Mouse (Mus musculus) skeletal muscle tissue, adult 2 months (tissue): Measurements from ENCODE around the gene Gon4l.
"Not testable (repeated sequence)": the region's sequence is repeated elsewhere in the genome, so short reads cannot be mapped to it uniquely, and the experiment has no call there.

Source experiments
- DNase-seq: peaks from one replicate; pipeline ENCODE4 v3.0.0-alpha.2; 2012; ENCODE audit warnings: low read depth, low spot score

The Gon4l gene

GRCm38 (mm10) chr3:88834951-88835491, at the start of gene Gon4l:
Gene Gon4l (plus strand): TSS chr3:88835231.
- peak; percentile 13 for DNase-seq

- DNase-seq: not testable (repeated sequence)
Measured at GRCm38 (mm10) chr3:88786323-88786722, 48.7 kb upstream of the Gon4l start.

- DNase-seq: not testable (repeated sequence)
Measured at GRCm38 (mm10) chr3:88786805-88787204, 48.2 kb upstream of the Gon4l start.

- DNase-seq: not testable (repeated sequence)
Measured at GRCm38 (mm10) chr3:88788033-88788432, 47.0 kb upstream of the Gon4l start.

- DNase-seq: not testable (repeated sequence)
Measured at GRCm38 (mm10) chr3:88797507-88797906, 37.5 kb upstream of the Gon4l start.

- no peak for DNase-seq
Measured at GRCm38 (mm10) chr3:88803910-88804540, 31.0 kb upstream of the Gon4l start.

- DNase-seq: no peak
Measured at GRCm38 (mm10) chr3:88825710-88826109, 9.3 kb upstream of the Gon4l start.

GRCm38 (mm10) chr3:88827231-88827630, 7.8 kb upstream of the Gon4l start:
- no peak for DNase-seq

GRCm38 (mm10) chr3:88831177-88832121, 3.6 kb upstream of the Gon4l start:
- peak; percentile 9 for DNase-seq

- DNase-seq: peak; percentile 32
Measured at GRCm38 (mm10) chr3:88832388-88832787, 2.6 kb upstream of the Gon4l start.

GRCm38 (mm10) chr3:88849172-88849571, 14.1 kb downstream of the Gon4l start:
- no peak for DNase-seq

- DNase-seq: no peak
Measured at GRCm38 (mm10) chr3:88855837-88856236, 20.8 kb downstream of the Gon4l start.

- DNase-seq: no peak
Measured at GRCm38 (mm10) chr3:88862129-88862528, 27.1 kb downstream of the Gon4l start.

- DNase-seq: not testable (repeated sequence)
Measured at GRCm38 (mm10) chr3:88866735-88867134, 31.7 kb downstream of the Gon4l start.

- DNase-seq: not testable (repeated sequence)
Measured at GRCm38 (mm10) chr3:88867177-88867576, 32.1 kb downstream of the Gon4l start.

GRCm38 (mm10) chr3:88868449-88868848, 33.4 kb downstream of the Gon4l start:
- not testable (repeated sequence) for DNase-seq

GRCm38 (mm10) chr3:88882536-88882935, 47.5 kb downstream of the Gon4l start:
- DNase-seq: not testable (repeated sequence)

- not testable (repeated sequence) for DNase-seq
Measured at GRCm38 (mm10) chr3:88893011-88893410, 58.0 kb downstream of the Gon4l start.

GRCm38 (mm10) chr3:88904803-88905202, 69.8 kb downstream of the Gon4l start:
- DNase-seq: no peak

- DNase-seq: no peak
Measured at GRCm38 (mm10) chr3:88905209-88905608, 70.2 kb downstream of the Gon4l start.

GRCm38 (mm10) chr3:88905741-88906140, 70.7 kb downstream of the Gon4l start:
- no peak for DNase-seq
